Mouse (Mus musculus) heart, embryonic 16.5 days (tissue): ENCODE data around the gene Uhrf1. TPM values are rescaled to one million over a fixed set of nuclear protein-coding genes. Genes with fewer than 3 reads are reported as not detected.

Source experiments
- ATAC-seq: fragments of 200-750 bp; cut with Nextera tagmentation; replicated peaks from 2 replicates; pipeline ENCODE4 v1.8.0; 2017; ENCODE audit warnings: moderate number of reproducible peaks; ENCODE audit not compliant: insufficient read depth, low FRiP score; ENCODE audit errors: extremely low read depth
- H3K27ac ChIP-seq: fragments of 300-500 bp; sonication (generic); 2 replicates; pipeline ENCODE4 v1.5.1; 2014; ENCODE audit warnings: mild to moderate bottlenecking, low read length, control low read depth, moderate library complexity
- H3K27me3 ChIP-seq: fragments of 300-500 bp; sonication (generic); 2 replicates; pipeline ENCODE4 v1.6.1; 2014; ENCODE audit warnings: low read length, mixed read lengths; ENCODE audit not compliant: control insufficient read depth, insufficient read depth
- H3K36me3 ChIP-seq: fragments of 300-500 bp; sonication (generic); 2 replicates; pipeline ENCODE4 v1.6.1; 2014; ENCODE audit not compliant: control insufficient read depth, insufficient read depth
- H3K4me1 ChIP-seq: fragments of 300-500 bp; sonication (generic); 2 replicates; pipeline ENCODE4 v1.6.1; 2014; ENCODE audit warnings: low read length, mixed read lengths; ENCODE audit not compliant: control insufficient read depth, insufficient read depth
- H3K4me2 ChIP-seq: fragments of 300-500 bp; sonication (generic); 2 replicates; pipeline ENCODE4 v1.6.1; 2014; ENCODE audit warnings: low read depth, mild to moderate bottlenecking, control low read depth, low read length
- H3K4me3 ChIP-seq: fragments of 300-500 bp; sonication (generic); 2 replicates; pipeline ENCODE4 v1.5.1; 2014; ENCODE audit warnings: mild to moderate bottlenecking, control low read depth, low read length
- H3K9ac ChIP-seq: fragments of 300-500 bp; sonication (generic); 2 replicates; pipeline ENCODE4 v1.6.1; 2014; ENCODE audit warnings: low read length, control low read depth
- H3K9me3 ChIP-seq: fragments of 300-500 bp; sonication (generic); replicated peaks from 2 replicates; pipeline ENCODE4 v1.6.1; 2016; ENCODE audit warnings: low read length; ENCODE audit not compliant: control insufficient read depth
- WGBS: fragments of 180-500 bp; shearing (Covaris S2); extraction: QIAGEN DNeasy Blood & Tissue Kit; methylation state at CpG from one replicate; pipeline ENCODE4 v1.1.7; 2014; 5-methylcytosine and 5-hydroxymethylcytosine counted together
- polyA plus RNA-seq: library from polyadenylated mRNA; unstranded; fragments of >200 nt; fragmentation: Nextera tagmentation; extraction: Ambion mirVana; gene quantifications from 2 replicates; pipeline ENCODE4 v1.2.1, GENCODE M21; 2015

Gene Uhrf1
- polyA plus RNA-seq, 1 experiment from 2014 or later = 94.0 TPM

DNA sequence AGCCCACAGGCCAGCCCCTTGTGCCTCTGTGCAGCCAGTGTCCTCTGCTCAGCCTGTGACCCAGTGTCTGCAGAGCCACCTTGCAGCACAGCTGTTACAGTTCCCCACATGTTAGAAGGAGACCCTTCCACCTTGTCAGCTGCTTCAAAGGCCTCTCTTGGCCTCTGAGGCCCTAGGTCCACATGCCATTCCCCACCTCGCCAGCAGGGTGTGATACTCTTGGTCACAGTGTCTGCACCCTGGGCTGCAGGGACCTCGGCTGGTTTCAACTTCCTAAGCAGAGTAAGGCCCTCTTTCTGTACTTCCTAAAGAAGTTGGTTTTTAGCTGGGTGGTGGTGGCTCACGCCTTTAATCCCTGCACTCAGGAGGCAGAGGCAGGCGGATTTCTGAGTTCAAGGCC, 35.8 kb downstream of the Uhrf1 start:
- ATAC-seq = no peak
- Histone ChIP-seq H3K27me3 (no peaks in the 10 kb centered on the region), H3K9me3 (no peaks in the 10 kb centered on the region), H3K4me1 (peaks cover 36% of the 10 kb centered on the region), H3K36me3 (no peaks in the 10 kb centered on the region), H3K9ac (no peak overlapping the region), H3K4me3 (no peak overlapping the region), H3K4me2 (no peak overlapping the region), H3K27ac (no peak overlapping the region)
- 65% methylated on average over 4 of the region's 4 CpGs for WGBS

DNA sequence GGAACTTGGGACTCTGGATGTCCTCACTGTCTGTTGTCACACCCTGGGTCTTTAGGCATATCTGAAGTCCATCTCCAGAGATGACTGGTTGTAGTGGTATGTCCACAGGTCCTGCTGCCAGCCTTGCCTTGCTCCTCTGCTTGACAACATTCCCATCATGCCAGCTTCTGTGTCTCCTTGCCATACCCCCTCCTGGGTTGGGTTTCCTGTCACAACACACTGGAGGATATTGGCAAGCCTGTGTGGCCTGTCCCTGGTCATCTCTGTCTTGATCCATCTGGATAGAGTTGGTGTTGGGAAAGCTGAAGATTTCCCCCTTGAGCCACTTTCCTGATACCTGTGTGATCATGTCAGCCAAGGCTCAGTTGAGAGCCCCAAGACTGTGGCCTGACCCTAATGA, 37.6 kb downstream of the Uhrf1 start:
- no peak overlapping the region for H3K4me3 ChIP-seq
- no peak overlapping the region for H3K9ac ChIP-seq
- H3K9me3 ChIP-seq = no peaks in the 10 kb centered on the region
- H3K36me3 ChIP-seq = no peaks in the 10 kb centered on the region
- peaks cover 34% of the 10 kb centered on the region for H3K4me1 ChIP-seq
- no peak overlapping the region for H3K4me2 ChIP-seq
- H3K27ac ChIP-seq = no peak overlapping the region
- no peak for ATAC-seq
- no peaks in the 10 kb centered on the region for H3K27me3 ChIP-seq

DNA sequence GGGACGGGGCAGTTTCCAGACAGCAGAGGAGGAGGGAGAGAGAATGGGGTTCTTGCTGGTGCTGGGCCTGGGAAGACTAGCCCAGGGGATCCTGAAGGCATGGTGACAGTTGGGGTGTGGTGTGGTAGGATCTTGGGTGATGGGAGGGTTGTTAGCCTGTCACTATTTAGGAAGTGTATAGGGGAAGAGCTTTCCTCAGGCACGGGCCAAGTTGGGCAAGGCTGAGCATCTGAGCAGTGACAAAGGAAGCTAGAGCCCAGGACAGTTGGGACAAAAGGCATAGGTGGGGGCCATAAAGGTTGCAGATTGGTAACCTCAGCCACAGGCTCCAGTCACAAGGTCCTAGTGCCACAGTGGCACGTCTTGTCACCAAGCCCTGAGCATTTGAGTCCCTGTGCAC, 40.3 kb downstream of the Uhrf1 start:
- 76% methylated on average over 3 of the region's 3 CpGs for WGBS
- H3K9ac ChIP-seq = no peak overlapping the region
- H3K4me2 ChIP-seq = no peak overlapping the region
- no peak overlapping the region for H3K4me3 ChIP-seq
- no peak overlapping the region for H3K27ac ChIP-seq
- peaks cover 28% of the 10 kb centered on the region for H3K4me1 ChIP-seq
- H3K9me3 ChIP-seq = no peaks in the 10 kb centered on the region
- no peaks in the 10 kb centered on the region for H3K27me3 ChIP-seq
- ATAC-seq = no peak
- H3K36me3 ChIP-seq = no peaks in the 10 kb centered on the region

DNA sequence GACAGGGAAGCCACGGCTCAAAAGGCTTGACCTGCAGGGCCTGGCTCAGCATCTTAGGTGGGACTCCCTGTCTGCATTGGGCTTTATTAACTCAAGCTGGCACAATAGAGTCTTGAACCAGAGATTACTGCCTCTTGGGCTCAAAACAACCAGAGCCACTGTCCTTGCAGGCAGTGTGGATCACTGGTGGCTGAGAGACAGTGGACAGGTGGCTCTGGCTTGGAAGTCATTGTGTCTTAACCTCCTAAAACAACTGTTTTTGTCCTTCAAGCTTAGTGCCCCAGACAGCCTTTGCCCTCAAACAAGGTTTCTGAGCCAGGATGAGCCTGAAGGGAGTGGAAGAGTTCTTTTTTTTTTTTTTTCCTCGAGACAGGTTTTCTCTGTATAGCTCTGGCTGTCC, 42.2 kb downstream of the Uhrf1 start:
- H3K27me3 ChIP-seq = no peaks in the 10 kb centered on the region
- no peak overlapping the region for H3K9ac ChIP-seq
- no peak overlapping the region for H3K27ac ChIP-seq
- H3K4me1 ChIP-seq = peaks cover 23% of the 10 kb centered on the region
- 68% methylated on average over 2 of the region's 2 CpGs for WGBS
- H3K9me3 ChIP-seq = no peaks in the 10 kb centered on the region
- ATAC-seq = no peak
- no peak overlapping the region for H3K4me2 ChIP-seq
- no peak overlapping the region for H3K4me3 ChIP-seq
- no peaks in the 10 kb centered on the region for H3K36me3 ChIP-seq

DNA sequence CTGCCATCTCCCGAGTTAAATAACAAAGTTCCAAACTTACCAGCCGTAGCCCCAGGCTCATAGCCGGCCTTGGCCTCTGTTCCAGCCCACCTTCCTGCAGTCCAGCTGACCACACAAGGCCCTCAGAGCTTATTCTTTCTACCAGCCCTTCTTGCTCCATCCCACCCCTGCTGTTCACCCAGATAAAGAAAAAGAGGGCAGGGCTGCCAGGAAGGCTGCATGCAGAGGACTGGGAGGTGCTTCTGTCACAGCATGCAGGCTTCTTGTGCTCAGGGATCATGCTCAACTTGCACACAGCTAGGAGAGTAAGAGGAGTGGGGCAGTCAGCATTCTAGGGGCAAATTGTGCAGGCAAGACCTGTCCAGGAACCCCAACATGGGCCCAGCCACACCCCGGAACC, 45.0 kb downstream of the Uhrf1 start:
- Histone ChIP-seq H3K9me3 (no peaks in the 10 kb centered on the region), H3K27ac (no peak overlapping the region), H3K4me1 (peaks cover 10% of the 10 kb centered on the region), H3K36me3 (peaks cover 6% of the 10 kb centered on the region), H3K4me2 (no peak overlapping the region), H3K9ac (no peak overlapping the region; the same call in 1 of the 2 replicates), H3K27me3 (no peaks in the 10 kb centered on the region), H3K4me3 (no peak overlapping the region)
- 61% methylated on average over 4 of the region's 4 CpGs for WGBS
- ATAC-seq = no peak

DNA sequence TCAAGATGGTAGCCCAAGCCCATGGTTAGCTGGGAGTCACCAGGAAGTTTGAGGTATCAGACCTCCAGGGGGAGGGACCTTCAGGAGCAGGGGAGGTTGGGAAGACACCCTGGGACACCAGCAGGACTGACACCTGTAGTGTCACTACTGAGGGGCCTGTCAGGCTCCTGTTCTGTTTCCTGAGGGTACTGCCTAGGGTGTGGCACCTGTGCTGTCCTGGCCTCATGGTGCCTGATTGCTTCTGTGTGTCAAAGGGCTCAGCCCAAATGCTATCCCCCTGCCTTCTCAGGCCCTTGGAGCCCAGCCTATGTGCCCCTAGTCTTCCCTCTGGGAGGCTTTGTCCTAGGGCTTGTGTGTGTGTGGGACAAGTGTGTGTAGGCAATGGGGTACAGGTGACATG, 45.5 kb downstream of the Uhrf1 start:
- no peak overlapping the region for H3K4me3 ChIP-seq
- peaks cover 6% of the 10 kb centered on the region for H3K36me3 ChIP-seq
- H3K9me3 ChIP-seq = no peaks in the 10 kb centered on the region
- no peak overlapping the region for H3K27ac ChIP-seq
- H3K4me1 ChIP-seq = peaks cover 10% of the 10 kb centered on the region
- H3K9ac ChIP-seq = no peak overlapping the region
- no peak overlapping the region for H3K4me2 ChIP-seq
- no peaks in the 10 kb centered on the region for H3K27me3 ChIP-seq
- ATAC-seq = no peak

DNA sequence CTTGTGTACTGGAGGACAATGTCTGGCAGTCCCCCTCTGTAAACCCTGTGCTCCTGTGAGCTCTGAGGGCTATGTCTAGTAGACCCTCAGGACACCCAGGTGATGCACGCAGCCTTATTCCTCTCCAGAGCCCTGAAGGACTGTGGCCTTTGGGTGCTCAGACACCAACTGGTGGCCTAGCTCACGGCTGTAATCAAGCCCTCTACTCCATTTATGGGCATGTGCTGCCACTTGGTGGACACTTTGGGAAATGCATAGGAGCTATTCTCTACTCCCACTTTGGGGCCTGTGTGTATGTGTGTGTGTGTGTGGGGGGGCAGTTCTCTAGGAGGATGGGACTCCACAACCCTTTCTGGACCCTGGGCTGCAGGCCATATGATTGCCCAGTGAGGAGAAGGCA, 47.6 kb downstream of the Uhrf1 start:
- Histone ChIP-seq H3K36me3 (peaks cover 8% of the 10 kb centered on the region), H3K9me3 (no peaks in the 10 kb centered on the region), H3K4me1 (peaks cover 10% of the 10 kb centered on the region), H3K4me2 (no peak overlapping the region), H3K27ac (no peak overlapping the region), H3K9ac (no peak overlapping the region), H3K27me3 (no peaks in the 10 kb centered on the region), H3K4me3 (no peak overlapping the region)
- WGBS = 42% methylated on average over 2 of the region's 2 CpGs
- ATAC-seq = peak; percentile 43

DNA sequence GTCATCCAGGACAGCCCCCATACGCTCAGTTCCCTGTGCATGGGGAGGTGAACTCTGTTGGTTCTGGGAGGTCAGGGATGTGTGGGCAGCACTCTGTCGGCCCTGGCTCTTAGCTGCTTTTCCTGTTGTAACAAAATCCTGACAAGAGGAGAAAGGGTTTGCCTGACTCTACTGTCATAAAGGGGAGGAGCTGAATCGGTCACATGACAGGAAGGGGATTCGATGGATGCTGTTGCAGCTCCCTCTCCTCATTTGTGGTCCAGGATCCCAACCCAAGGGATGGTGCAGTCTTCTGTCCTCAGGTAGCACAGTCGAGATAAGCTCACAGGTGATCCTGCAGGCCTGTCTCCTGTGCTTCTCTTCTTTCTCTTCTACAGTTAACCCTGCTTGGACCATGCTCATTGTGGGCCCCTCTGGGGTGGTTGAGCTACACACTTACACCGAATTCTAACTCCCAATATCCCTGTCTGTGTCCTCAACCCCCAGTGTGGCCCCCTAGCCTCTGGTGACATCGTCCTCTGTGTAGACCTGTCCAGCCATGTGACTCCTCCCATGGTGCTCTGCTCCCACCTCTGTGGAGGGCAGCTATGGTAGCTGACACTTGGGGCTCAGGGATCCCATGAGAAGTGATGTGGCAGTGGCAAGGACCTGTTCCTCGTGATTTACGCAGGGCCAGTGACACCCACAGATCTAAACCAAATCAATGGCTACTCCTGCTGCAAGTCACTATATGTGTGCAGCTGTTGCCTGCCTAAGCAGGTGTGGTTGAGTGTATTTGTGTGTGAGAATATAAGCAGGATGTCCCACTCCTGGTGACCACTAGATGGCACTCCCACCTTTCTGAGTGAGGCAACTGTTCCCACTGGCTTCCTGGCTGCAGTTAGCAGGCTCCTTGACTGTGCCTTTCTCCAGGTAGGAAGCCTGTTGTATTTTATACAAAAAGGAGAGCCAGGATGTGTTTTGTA, 54.1 kb downstream of the Uhrf1 start:
- 58% methylated on average over 9 of the region's 9 CpGs for WGBS
- H3K27me3 ChIP-seq = no peaks in the 10 kb centered on the region
- no peak overlapping the region for H3K4me2 ChIP-seq
- no peak overlapping the region for H3K27ac ChIP-seq
- H3K4me1 ChIP-seq = no peaks in the 10 kb centered on the region
- no peak for ATAC-seq
- no peak overlapping the region for H3K4me3 ChIP-seq
- no peak overlapping the region for H3K9ac ChIP-seq
- H3K36me3 ChIP-seq = peaks cover 18% of the 10 kb centered on the region
- H3K9me3 ChIP-seq = no peaks in the 10 kb centered on the region

DNA sequence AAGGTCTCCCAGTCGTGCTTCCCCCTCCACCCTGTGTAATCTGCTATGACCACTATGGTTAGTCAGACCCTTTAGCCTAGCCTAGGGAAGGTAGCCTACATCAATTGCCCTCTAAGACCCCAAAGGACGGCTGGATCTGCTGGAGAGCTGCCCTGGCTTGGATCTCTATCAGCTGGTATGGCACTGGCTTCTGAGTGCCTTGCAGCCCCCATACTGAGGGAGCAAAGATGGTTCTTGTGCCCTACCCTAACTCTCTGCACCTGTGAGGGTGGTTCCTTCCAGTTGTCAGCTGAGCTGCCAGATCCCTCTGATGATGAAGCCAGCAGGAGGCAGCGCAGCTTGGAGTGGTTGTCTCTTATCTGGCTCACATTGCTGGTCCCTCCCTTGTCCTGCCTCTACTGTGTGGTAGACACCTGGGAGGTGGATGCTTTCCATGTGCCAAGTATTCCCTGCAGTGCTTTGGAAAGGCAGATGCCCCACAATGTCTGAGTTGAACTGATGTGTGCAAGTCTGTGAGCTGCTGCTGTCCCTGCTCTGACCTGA, 56.1 kb downstream of the Uhrf1 start:
- WGBS = 94% methylated on average over 3 of the region's 3 CpGs

More for the DNA sequence above, 56.1 kb downstream of the Uhrf1 start:
- Histone ChIP-seq H3K9me3 (no peaks in the 10 kb centered on the region), H3K27ac (no peak overlapping the region), H3K9ac (no peak overlapping the region), H3K4me2 (no peak overlapping the region), H3K36me3 (peaks cover 14% of the 10 kb centered on the region), H3K4me3 (no peak overlapping the region), H3K4me1 (no peaks in the 10 kb centered on the region), H3K27me3 (no peaks in the 10 kb centered on the region)
- no peak for ATAC-seq
